In the genomic region with DNA sequence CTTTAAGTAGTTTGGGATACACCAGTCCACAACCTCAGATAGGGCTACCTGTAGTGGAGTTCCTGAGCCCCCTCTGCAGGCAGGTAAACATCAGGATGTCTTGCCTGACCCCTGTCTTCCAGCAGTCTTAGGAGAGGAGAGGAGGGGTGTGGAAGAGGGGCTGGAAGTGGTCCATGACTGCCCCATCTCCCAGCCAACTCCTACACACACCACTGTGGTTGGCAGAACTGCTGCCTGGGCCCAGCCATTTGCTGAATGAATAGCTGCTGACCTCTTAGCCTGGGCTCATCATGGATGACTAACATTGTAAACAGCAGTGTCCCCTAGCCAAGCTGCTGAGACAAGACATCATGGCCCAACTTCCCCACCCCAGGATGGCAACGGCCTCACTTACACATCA, we compare ENCODE assay signal across 16 mouse cellular contexts.
"Had no signal": no experiment of that assay in that cellular context is flagged by ENCODE, and none has a peak within 500 bp of the region (broad histone marks: within the 10 kb centered on the region; RNA-seq: fewer than 3 reads in every experiment).

No protein-coding gene starts in this region.

- H3K4me3 ChIP-seq: neural tube, embryonic 13.5 days; neural tube, embryonic 15.5 days; stomach, embryonic 15.5 days had no signal

- H3K27ac ChIP-seq: neural tube, embryonic 13.5 days; neural tube, embryonic 15.5 days; stomach, embryonic 15.5 days; stomach, postnatal 0 days had no signal

- DNase-seq: retina, postnatal 1 day; right cerebral cortex, adult 18-20 months; right cerebral cortex, postnatal 14 days; right cerebral cortex, postnatal 25 days; right cerebral cortex, postnatal 4 days; spleen, adult 18-20 months; thymus, adult 18-20 months; thymus, adult 2 months; thymus, postnatal 14 days; thymus, postnatal 25 days; thymus, postnatal 36 days; thymus, postnatal 4 days had no signal

- H3K4me2 ChIP-seq: neural tube, embryonic 13.5 days; neural tube, embryonic 15.5 days; stomach, embryonic 15.5 days had no signal

- H3K36me3 ChIP-seq: neural tube, embryonic 13.5 days; neural tube, embryonic 15.5 days; stomach, embryonic 15.5 days had no signal

- H3K9ac ChIP-seq: neural tube, embryonic 13.5 days; neural tube, embryonic 15.5 days; stomach, embryonic 15.5 days had no signal

- H3K27me3 ChIP-seq: neural tube, embryonic 13.5 days; neural tube, embryonic 15.5 days; stomach, embryonic 15.5 days had no signal

- H3K9me3 ChIP-seq: neural tube, embryonic 13.5 days; neural tube, embryonic 15.5 days; stomach, embryonic 15.5 days had no signal

- H3K4me1 ChIP-seq: neural tube, embryonic 13.5 days; neural tube, embryonic 15.5 days; stomach, embryonic 15.5 days had no signal
